29 mouse cellular contexts compared by ENCODE assay signal in the genomic region with DNA sequence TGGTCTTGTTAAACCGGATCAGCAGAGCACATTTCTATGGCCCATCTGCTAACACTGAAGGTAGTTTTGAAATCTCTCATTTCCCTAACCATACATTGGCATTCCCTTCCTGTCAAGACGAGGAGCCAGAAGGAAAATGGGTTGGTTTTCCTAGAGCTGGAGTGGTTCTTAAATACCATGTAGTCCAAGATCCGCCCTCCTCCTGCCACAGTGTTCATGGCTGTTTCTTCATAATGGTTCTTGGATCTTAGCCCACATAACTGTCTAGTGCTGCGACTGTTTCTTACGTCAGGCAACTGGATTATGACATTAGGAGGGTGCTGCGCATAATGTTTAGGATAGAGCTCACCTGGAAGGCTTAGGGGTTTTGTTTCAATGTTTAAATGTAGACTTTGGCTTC. TPM values are rescaled to one million over a fixed set of nuclear protein-coding genes. Genes with fewer than 3 reads are reported as not detected.
DNase-seq lines count a peak whose midpoint lies in the region; ATAC-seq and TF ChIP-seq lines count a peak whose summit lies in the region.
"Had no signal": no experiment of that assay in that cellular context is flagged by ENCODE, and none has a peak within 500 bp of the region (broad histone marks: within the 10 kb centered on the region; RNA-seq: fewer than 3 reads in every experiment).

No protein-coding gene starts in this region.

- TF ChIP-seq EP300 in lung, postnatal 0 days (IDR thresholded peaks at IDR 0.05), result no peak

- no peaks in the 10 kb centered on the region for H3K4me1 ChIP-seq in lung, postnatal 0 days (ENCODE audit: insufficient read depth, low read depth, low read length)
- no peaks in the 10 kb centered on the region for H3K4me1 ChIP-seq in midbrain, embryonic 13.5 days (replicated peaks)
- H3K4me1 ChIP-seq: heart, embryonic 10.5 days; heart, embryonic 13.5 days had no signal

- H3K4me2 ChIP-seq in lung, postnatal 0 days (replicated peaks; ENCODE audit: low read depth, low read length), result no peak overlapping the region
- H3K4me2 ChIP-seq in midbrain, embryonic 13.5 days (replicated peaks), result no peak overlapping the region
- H3K4me2 ChIP-seq: heart, embryonic 13.5 days; hindbrain, embryonic 14.5 days had no signal

- no peaks in the 10 kb centered on the region for H3K9me3 ChIP-seq in lung, postnatal 0 days (ENCODE audit: low read length)
- H3K9me3 ChIP-seq in midbrain, embryonic 13.5 days, result no peaks in the 10 kb centered on the region
- H3K9me3 ChIP-seq: heart, embryonic 10.5 days; heart, embryonic 13.5 days had no signal

- no peaks in the 10 kb centered on the region for H3K27me3 ChIP-seq in lung, postnatal 0 days (replicated peaks; ENCODE audit: insufficient read depth, low read length)
- H3K27me3 ChIP-seq in midbrain, embryonic 13.5 days, result no peaks in the 10 kb centered on the region
- H3K27me3 ChIP-seq: heart, embryonic 13.5 days; Patski had no signal

- no peak for TF ChIP-seq CTCF in lung, postnatal 0 days (IDR thresholded peaks at IDR 0.05)

- H3K36me3 ChIP-seq in lung, postnatal 0 days (ENCODE audit: insufficient read depth, low read length), result peaks cover 7% of the 10 kb centered on the region; the same call in 1 of the 2 replicates
- peaks cover 36% of the 10 kb centered on the region for H3K36me3 ChIP-seq in midbrain, embryonic 13.5 days

- no peak overlapping the region for H3K27ac ChIP-seq in lung, postnatal 0 days (ENCODE audit: low read length)
- no peak overlapping the region for H3K27ac ChIP-seq in midbrain, embryonic 13.5 days
- H3K27ac ChIP-seq: gastrocnemius, adult 2 months; heart, embryonic 10.5 days; heart, embryonic 13.5 days; hindbrain, embryonic 14.5 days; hindbrain, postnatal 0 days had no signal

- ATAC-seq in lung, postnatal 0 days, result peak; percentile 62
- no peak for ATAC-seq in midbrain, embryonic 13.5 days
- ATAC-seq: CD4-positive, CD25-positive, alpha-beta regulatory T cell, adult 4 months; forebrain, embryonic 14.5 days; hindbrain, postnatal 0 days; inflammation-experienced regulatory T-cells, adult 6 months; intestine, embryonic 16.5 days; Patski had no signal

- no peak overlapping the region for H3K4me3 ChIP-seq in lung, postnatal 0 days (ENCODE audit: low read depth, low read length)
- no peak overlapping the region for H3K4me3 ChIP-seq in midbrain, embryonic 13.5 days (replicated peaks)
- H3K4me3 ChIP-seq: gastrocnemius, adult 2 months; heart, adult 2 months; heart, embryonic 10.5 days; heart, embryonic 13.5 days had no signal

- peak; percentile 62 for DNase-seq in lung, postnatal 0 days (ENCODE audit: low spot score)
- no peak for DNase-seq in lung, postnatal 4 days
- peak; percentile 48 for DNase-seq in adipocyte (ENCODE audit: low spot score)
- DNase-seq in fat pad, adult 2 months (ENCODE audit: extremely low read depth, low read depth, low spot score), result peak; percentile 76
- no peak for DNase-seq in cerebellum, postnatal 4 days (ENCODE audit: low spot score in 2 of 2)
- no peak for DNase-seq in kidney, adult 9 months
- DNase-seq: adrenal gland, adult 2 months; adrenal gland, postnatal 14 days; cerebellum, adult 11-12 months; cerebellum, adult 8-10 months; cerebellum, postnatal 10 days; cerebellum, postnatal 36 days; forebrain, postnatal 0 days; gastrocnemius, adult 2 months; gastrocnemius, postnatal 14 days; heart, adult 2 months; heart, postnatal 14 days; heart, postnatal 4 days had no signal

- 53% methylated on average over 6 of the region's 6 CpGs for WGBS in lung, postnatal 0 days
- 93% methylated on average over 6 of the region's 6 CpGs for WGBS in midbrain, embryonic 13.5 days

- H3K9ac ChIP-seq in lung, postnatal 0 days (replicated peaks; ENCODE audit: low read depth), result no peak overlapping the region
- H3K9ac ChIP-seq in midbrain, embryonic 13.5 days (replicated peaks), result no peak overlapping the region
- H3K9ac ChIP-seq: forebrain, postnatal 0 days; heart, embryonic 13.5 days; hindbrain, embryonic 14.5 days had no signal

RNA-seq across cellular contexts. Expression of a gene that starts 29.6 kb away (rescaled TPM):
- 0.23 and 0.26 TPM in 2 replicates for polyA plus RNA-seq in lung, postnatal 0 days (2015; fragmentation: Nextera tagmentation; extraction: Ambion mirVana)
- 1.1 and 1.2 TPM in 2 replicates for polyA plus RNA-seq in midbrain, embryonic 13.5 days (2015; fragmentation: Nextera tagmentation; extraction: Ambion mirVana)
- polyA plus RNA-seq: adrenal gland, adult 2 months; C2C12; CD4-positive, CD25-positive, alpha-beta regulatory T cell, adult 4 months; inflammation-experienced regulatory T-cells, adult 6 months had no signal

RNA-seq across cellular contexts. Expression of a gene that starts 44.8 kb away (rescaled TPM):
- polyA plus RNA-seq in lung, postnatal 0 days (2015; fragmentation: Nextera tagmentation; extraction: Ambion mirVana), result 96.8 and 104 TPM in 2 replicates
- polyA plus RNA-seq in midbrain, embryonic 13.5 days (2015; fragmentation: Nextera tagmentation; extraction: Ambion mirVana), result 130 and 135 TPM in 2 replicates

Comparison
In these comparisons a context has a peak if more than half of its experiments do, and no peak if none do; other contexts are left out.
1. DNase-seq: peak in lung, postnatal 0 days (single experiment), adipocyte (single experiment) and fat pad, adult 2 months (single experiment); none in lung, postnatal 4 days (0 of 2), cerebellum, postnatal 4 days (0 of 2) and kidney, adult 9 months (single experiment).